Mouse (Mus musculus) CD8-positive naive resting alpha-beta T cell, adult 57 days (primary cell): ENCODE measurements around the gene Klhdc8b. TPM values are rescaled to one million over a fixed set of nuclear protein-coding genes. Genes with fewer than 3 reads are reported as not detected.

ENCODE experiments used
- total RNA-seq: library from RNA; stranded (reverse); gene quantifications from one replicate; pipeline ENCODE4 v1.2.4, GENCODE M21; 2023

Klhdc8b gene
- total RNA-seq = 5.8 TPM

DNA sequence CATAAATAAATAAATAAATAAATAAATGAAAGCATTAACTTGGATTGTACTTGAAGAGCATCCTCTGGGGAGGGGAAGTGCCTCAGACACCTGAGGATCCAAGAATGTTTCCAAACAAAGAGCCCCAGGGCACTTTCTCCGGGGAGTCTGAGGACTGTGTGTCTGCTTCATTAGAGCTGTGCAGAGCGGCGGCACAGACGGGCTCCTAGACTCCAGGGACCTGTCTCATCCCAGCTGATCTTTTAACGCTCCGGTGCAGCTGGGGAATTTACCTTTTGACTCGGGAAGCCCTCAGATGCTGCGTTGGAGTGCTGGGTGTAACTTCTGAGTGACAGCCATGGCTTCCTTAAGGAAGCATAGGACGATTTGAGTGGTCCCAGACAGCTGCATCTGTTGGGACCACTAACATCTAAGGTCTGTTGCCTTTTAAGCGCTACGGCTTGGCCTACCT is at the start of gene Klhdc8b:
Gene Klhdc8b, minus strand, starts transcription at position 401 of the 451 bp plus-strand sequence.

DNA sequence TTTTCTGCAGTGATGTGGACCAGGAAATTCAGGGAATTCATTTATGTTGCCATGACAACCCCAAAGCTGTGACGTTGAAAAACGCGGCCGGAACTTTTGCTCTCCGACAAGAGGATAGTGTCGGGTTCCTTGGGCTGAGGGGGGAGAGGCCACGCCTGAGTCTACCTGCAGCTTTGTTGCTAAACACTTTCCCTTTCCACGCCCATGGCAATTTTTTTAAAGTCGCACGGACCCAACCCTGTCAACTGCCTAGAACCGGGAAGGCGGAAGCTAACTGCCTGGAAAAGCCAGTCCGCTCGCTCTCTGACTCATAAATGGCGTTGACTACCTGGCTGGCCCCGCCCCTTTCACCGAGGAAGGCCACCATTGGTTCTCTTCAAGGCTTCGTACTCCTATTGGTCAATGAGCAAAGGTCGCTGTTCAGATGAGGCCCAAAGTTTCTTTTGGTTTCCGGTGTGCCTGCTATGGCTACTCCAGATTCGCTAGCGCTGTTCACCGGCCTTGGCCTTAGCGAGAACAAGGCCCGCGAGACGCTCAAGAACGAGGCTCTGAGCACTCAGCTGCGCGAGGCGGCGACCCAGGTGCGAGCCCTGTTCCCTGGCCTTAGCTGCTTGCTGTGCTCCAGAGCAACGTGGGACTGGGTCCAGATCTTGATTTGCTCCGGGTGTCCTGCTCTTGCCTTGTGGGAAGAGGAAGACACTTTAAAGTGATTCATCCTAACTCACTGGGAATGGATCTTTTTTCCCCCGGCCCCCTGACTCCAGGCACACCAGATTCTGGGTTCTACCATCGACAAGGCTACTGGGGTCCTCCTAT is 46.4 kb upstream of the Klhdc8b start, which contains the start of gene Qars:
Gene Qars, plus strand, starts transcription at position 88 of the 816 bp plus-strand sequence.

DNA sequence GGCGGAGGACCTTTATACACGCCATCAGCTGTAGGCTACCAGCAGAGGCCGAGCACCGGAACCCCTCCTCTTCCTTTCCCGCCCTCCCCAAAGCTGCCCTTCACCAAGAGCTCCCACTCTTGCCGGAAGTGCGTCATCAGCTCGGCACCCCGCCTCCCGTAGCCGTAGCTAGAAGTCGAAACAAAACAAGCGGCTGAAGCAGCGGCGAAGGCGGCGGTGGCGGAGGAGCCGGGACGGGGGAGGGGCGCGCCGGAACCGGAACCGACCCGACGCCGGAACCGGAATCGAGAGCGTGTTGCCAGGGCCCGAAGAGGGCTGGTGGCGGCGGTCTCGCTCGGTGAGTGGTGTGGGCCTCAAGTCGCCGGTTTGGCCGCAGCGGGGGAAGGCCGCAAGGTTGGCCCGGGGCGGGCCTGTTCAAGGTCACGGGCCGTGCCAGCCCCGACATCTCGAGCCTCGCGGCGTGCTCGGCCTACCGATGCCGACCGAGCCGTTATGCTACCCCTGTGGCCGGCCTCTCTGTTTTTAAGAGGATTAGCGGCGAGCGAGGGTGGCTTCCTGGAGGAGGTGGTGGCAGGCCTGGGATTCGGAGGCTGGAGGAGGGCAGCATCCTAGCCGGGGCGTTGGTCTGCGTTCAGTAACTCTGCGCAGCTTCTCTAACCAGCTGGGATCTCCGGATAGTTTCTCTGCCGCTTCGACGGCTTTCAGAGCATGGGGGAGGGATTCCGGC is 29.3 kb upstream of the Klhdc8b start, which contains the start of gene Usp19:
Gene Usp19, plus strand, starts transcription at position 44 of the 727 bp plus-strand sequence.

GRCm38 (mm10) chr9:108479721-108480351 is 18.5 kb upstream of the Klhdc8b start, which contains the start of gene Lamb2:
Lamb2 (plus strand) TSS chr9:108479736.

GRCm38 (mm10) chr9:108460319-108461178 is 832 bp downstream of the Klhdc8b start, which contains the start of gene Ccdc71:
Ccdc71 (plus strand) TSS chr9:108460527.

DNA sequence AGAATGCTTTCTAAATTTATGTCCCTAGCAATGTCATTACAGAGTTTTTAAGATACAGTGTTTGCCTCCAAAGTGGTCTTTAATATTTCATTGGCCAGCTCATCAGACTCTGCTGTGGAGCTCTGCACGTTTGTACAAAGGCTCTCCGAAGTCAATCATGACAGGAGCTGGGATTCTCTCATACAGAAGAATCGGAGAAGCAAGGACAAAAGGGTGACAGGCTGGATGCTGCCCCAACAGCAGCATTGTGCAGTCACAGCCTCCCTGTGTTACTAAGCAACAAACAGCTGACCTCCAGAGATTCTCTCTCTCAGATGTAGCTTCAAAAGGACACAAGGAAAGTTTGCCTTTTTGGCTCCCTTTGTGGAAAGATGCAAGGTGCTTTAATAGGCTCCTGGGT is 25.2 kb downstream of the Klhdc8b start, which contains the start of gene BC048562:
Gene BC048562, plus strand, starts transcription at position 301 of the 400 bp plus-strand sequence.

DNA sequence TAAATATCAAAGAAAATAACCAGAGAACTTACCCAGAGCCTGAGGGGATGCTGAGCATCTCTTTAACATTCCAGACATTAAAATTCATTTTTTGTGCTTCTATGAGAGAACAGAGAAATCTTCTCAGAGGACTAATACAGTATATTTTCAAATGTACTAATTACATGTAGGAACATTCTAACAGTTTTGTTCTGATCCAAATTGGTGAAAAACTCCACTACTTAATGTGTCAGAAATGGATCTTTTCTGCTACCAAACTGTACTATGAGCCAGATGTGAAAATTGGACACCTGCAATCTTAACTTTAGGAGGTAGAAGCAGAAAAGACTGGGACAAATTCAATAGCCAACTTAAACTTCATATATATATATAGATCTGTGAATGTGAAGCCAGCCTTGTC is 33.0 kb downstream of the Klhdc8b start, which contains the start of gene Ccdc36:
Gene Ccdc36, minus strand, starts transcription at position 101 of the 400 bp plus-strand sequence.

Other genes with a start within 250 kb of the Klhdc8b start
- gene Dag1, start 197.6 kb downstream of the Klhdc8b start, total RNA-seq = 33.8 TPM
- gene Nicn1, start 171.2 kb downstream of the Klhdc8b start, total RNA-seq = 3.4 TPM
- 2.9 TPM for gene Amt, start 164.7 kb downstream of the Klhdc8b start, total RNA-seq
- gene Rhoa, start 155.5 kb downstream of the Klhdc8b start, total RNA-seq = 365 TPM
- 8.1 TPM for gene Tcta, start 155.4 kb downstream of the Klhdc8b start, total RNA-seq
- gene Gpx1, start 122.7 kb downstream of the Klhdc8b start, total RNA-seq = 217 TPM
- 150 TPM for gene Usp4, start 113.7 kb downstream of the Klhdc8b start, total RNA-seq
- 5.4 TPM for gene 1700102P08Rik, start 68.8 kb downstream of the Klhdc8b start, total RNA-seq
- not detected for gene Ccdc36, start 33.1 kb downstream of the Klhdc8b start, total RNA-seq
- not detected for gene BC048562, start 25.1 kb downstream of the Klhdc8b start, total RNA-seq
- gene Ccdc71, start 1.1 kb downstream of the Klhdc8b start, total RNA-seq = 35.5 TPM
- gene Lamb2, start 18.2 kb upstream of the Klhdc8b start, total RNA-seq = 0.15 TPM
- gene Usp19, start 29.0 kb upstream of the Klhdc8b start, total RNA-seq = 285 TPM
- 183 TPM for gene Qars, start 46.1 kb upstream of the Klhdc8b start, total RNA-seq
- 225 TPM for gene Qrich1, start 55.2 kb upstream of the Klhdc8b start, total RNA-seq
- 196 TPM for gene Impdh2, start 98.7 kb upstream of the Klhdc8b start, total RNA-seq
- 22.9 TPM for gene Ndufaf3, start 105.9 kb upstream of the Klhdc8b start, total RNA-seq
- 55.2 TPM for gene Dalrd3, start 108.3 kb upstream of the Klhdc8b start, total RNA-seq
- 29.0 TPM for gene Wdr6, start 117.2 kb upstream of the Klhdc8b start, total RNA-seq
- 9.7 TPM for gene P4htm, start 136.1 kb upstream of the Klhdc8b start, total RNA-seq
- gene Arih2, start 187.8 kb upstream of the Klhdc8b start, total RNA-seq = 133 TPM
- gene Slc25a20, start 200.5 kb upstream of the Klhdc8b start, total RNA-seq = 25.3 TPM
- gene Prkar2a, start 227.7 kb upstream of the Klhdc8b start, total RNA-seq = 10.3 TPM